Mouse (Mus musculus) megakaryocyte, embryonic 14.5 days (primary cell): ENCODE data around the gene Zbtb20. TPM values are rescaled to one million over a fixed set of nuclear protein-coding genes. Genes with fewer than 3 reads are reported as not detected.

Experiments
- H3K27me3 ChIP-seq: replicated peaks from 2 replicates; pipeline ENCODE3; 2012; ENCODE audit warnings: inconsistent platforms
- H3K36me3 ChIP-seq: replicated peaks from 2 replicates; pipeline ENCODE3; 2012; ENCODE audit warnings: low read length, inconsistent platforms, mixed read lengths
- H3K4me1 ChIP-seq: 2 replicates; pipeline ENCODE4 v1.6.1; 2012; ENCODE audit warnings: inconsistent platforms
- H3K4me3 ChIP-seq: replicated peaks from 2 replicates; pipeline ENCODE3; 2012; ENCODE audit warnings: moderate library complexity, mild to moderate bottlenecking, inconsistent platforms
- H3K9me3 ChIP-seq: 2 replicates; pipeline ENCODE4 v1.6.1; 2012; ENCODE audit warnings: inconsistent platforms
- FLI1 ChIP-seq: IDR thresholded peaks from 2 replicates; pipeline ENCODE4 v1.6.1; 2012; ENCODE audit warnings: low read length, inconsistent platforms, mixed read lengths
- GATA1 ChIP-seq: IDR thresholded peaks from 3 replicates; pipeline ENCODE4 v1.6.1; 2012; ENCODE audit warnings: mixed read lengths, low read length, inconsistent platforms, borderline replicate concordance
- polyA plus RNA-seq: library from polyadenylated mRNA; stranded (reverse); fragments of >175 nt; gene quantifications from 2 replicates; pipeline ENCODE4 v1.2.3, GENCODE M21; 2012; ENCODE audit warnings: low replicate concordance; ENCODE audit not compliant: insufficient read depth

Gene Zbtb20
- polyA plus RNA-seq, 1 experiment: 2.4 TPM

DNA sequence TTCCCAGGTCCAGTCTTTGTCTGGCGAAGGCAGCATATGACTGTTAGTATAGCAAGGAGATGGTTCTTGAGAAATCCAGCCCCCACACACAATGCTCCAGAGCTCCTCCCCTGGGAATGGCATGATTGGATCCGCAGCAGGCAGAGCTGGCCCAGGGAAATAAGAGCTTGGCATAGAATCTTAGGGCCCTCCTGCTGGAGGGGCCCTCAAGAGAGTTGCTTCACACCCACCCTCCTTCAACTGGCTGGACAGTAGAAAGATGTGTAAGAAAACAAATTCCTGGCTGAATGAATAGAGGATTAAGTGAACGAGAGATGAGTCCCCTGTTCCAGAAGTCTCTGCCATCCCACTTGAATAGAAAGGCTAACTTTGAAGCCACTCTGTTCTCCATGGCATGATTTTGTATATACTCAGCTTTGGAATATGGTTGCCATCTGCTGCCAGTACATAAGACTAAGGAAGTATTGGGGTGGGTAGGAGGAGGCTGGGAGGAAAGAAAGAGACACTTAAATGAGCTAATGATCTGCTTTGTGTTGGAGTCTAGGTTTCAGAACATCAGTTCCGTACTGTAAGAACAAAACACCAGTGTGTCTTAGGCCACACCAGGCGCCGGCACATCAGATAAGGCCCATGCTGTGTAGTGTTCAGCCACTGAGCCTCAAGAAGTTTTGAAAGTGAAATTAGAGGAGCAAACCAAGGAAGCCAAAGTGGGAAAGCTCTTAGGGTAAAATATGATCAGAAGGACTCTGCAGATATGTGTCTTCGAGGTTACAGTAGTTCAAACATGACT is 715.2 kb downstream of the Zbtb20 start:
- H3K9me3 ChIP-seq: no peaks in the 10 kb centered on the region
- no peak overlapping the region for H3K4me3 ChIP-seq
- no peaks in the 10 kb centered on the region for H3K4me1 ChIP-seq
- no peaks in the 10 kb centered on the region for H3K36me3 ChIP-seq
- H3K27me3 ChIP-seq: no peaks in the 10 kb centered on the region
- TF ChIP-seq GATA1: no peak
- no peak for TF ChIP-seq FLI1

DNA sequence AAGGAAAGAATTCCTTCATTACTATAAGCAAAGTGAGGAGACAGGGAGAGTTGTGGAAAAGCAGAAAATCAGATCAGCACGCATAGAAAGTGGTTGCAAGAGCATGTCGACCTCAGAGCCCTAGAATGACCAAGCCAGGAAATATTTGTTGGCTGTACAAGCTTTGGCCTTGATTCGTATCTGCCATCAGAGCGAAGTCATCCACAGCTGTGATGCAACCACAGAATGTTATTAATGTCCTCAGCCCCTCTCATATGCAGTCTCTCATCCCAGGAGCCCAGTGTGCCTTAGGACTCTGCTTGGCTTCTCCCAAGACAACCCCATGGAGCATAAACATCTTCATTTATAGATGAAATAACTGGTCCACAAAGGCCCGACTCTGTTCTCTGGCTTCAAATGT is 716.4 kb downstream of the Zbtb20 start:
- no peaks in the 10 kb centered on the region for H3K27me3 ChIP-seq
- H3K9me3 ChIP-seq: no peaks in the 10 kb centered on the region
- H3K36me3 ChIP-seq: no peaks in the 10 kb centered on the region
- TF ChIP-seq GATA1 (no peak), FLI1 (no peak)
- no peaks in the 10 kb centered on the region for H3K4me1 ChIP-seq
- no peak overlapping the region for H3K4me3 ChIP-seq

DNA sequence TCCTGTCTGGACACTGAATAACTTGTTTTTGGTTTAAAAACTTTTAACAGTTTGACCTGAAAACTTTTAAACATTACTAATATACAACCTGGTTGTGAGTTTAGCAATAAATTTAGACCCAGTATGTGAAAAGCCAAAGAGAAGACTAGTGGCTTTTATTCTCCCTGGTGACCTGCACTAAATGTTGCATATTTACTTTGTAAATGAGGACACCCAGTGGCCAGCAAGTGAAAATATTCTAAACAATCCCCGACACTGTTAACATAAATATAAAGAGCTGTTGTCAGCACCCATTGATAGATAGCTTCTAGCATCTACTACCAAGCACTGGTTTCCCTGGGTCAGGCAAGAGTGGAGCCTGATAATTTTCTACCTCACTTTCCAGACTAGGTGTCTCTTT is 717.1 kb downstream of the Zbtb20 start:
- TF ChIP-seq GATA1 (no peak), FLI1 (no peak)
- no peaks in the 10 kb centered on the region for H3K4me1 ChIP-seq

DNA sequence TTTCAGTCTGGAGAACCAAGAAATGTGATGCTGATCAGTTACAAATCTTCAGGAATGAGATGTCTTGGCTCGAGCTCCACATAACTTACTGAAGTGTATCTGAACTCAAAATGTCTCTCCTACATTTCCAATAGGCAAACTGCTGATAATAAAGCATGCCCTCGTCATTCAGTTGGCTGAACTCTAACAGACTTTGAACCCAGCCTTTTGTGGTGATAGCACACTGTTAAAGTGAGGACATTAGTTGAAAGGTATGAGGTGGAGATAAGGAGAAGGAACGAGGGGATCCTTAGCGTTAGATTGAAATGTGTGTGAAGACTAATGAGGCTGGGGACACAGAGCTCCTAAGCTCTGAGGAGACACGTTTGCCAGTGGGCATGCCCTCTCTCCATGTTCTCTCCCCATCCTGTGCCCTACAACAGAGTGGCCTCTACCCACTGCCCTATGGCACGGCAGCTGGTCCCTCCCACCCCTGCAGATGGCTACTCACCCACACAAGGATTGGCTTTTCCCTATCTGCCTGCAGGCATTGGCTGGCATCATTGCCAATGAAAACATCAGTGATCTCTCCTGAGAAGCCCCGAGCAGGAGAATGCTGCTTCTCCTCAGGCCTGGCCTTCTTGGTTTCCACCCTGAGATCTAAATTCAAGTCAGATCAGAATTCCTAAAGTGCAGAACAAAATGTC is 721.8 kb downstream of the Zbtb20 start:
- no peaks in the 10 kb centered on the region for H3K9me3 ChIP-seq
- TF ChIP-seq GATA1: no peak
- TF ChIP-seq FLI1: no peak
- no peaks in the 10 kb centered on the region for H3K36me3 ChIP-seq
- H3K27me3 ChIP-seq: no peaks in the 10 kb centered on the region
- H3K4me3 ChIP-seq: no peak overlapping the region
- no peaks in the 10 kb centered on the region for H3K4me1 ChIP-seq

More for the DNA sequence above, 717.1 kb downstream of the Zbtb20 start:
- Histone ChIP-seq H3K4me3 (no peak overlapping the region), H3K9me3 (no peaks in the 10 kb centered on the region), H3K27me3 (no peaks in the 10 kb centered on the region), H3K36me3 (no peaks in the 10 kb centered on the region)

DNA sequence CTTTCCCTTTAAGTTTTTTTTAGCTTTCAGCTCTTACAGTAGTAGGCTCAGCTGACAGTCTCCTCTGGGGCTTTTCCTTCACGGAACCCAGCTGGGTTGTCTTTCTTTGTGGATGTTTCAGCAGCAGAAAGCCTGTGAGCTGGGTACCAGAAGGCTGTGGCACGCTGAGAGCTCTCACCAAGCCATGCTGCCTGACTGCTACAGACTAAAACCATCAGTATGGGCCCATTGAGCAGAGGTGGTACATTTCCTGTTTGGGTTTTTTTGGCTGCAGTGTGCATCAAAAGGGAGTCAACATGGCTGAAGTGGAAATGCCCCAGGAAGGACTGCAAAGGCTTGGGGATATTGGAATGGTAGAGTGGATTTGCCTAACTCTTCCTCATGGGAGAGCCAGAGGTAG is 724.0 kb downstream of the Zbtb20 start:
- Histone ChIP-seq H3K36me3 (no peaks in the 10 kb centered on the region), H3K4me1 (no peaks in the 10 kb centered on the region), H3K4me3 (no peak overlapping the region), H3K9me3 (no peaks in the 10 kb centered on the region), H3K27me3 (no peaks in the 10 kb centered on the region)
- TF ChIP-seq FLI1: no peak
- no peak for TF ChIP-seq GATA1

DNA sequence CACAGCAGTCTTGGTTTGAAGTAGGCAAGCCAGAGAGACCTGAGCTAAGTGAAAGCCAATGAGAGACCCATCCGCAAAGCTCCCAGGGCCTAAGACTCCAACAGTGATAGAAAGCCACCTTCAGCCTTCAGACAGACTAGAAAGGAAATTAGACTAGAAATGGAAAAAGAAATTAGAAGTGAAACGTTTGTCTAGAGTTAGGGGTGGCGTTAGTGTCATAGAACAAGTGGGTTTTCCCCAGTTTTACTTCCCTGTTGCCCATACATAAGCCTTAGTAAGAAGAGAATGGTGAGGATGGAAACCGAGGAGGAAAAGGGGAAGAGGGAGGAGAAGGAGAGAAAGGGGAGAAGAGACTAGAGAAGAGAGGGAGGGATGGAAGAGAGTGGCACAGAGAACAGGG is 726.9 kb downstream of the Zbtb20 start:
- no peaks in the 10 kb centered on the region for H3K27me3 ChIP-seq
- H3K4me3 ChIP-seq: no peak overlapping the region
- H3K36me3 ChIP-seq: no peaks in the 10 kb centered on the region
- H3K4me1 ChIP-seq: no peaks in the 10 kb centered on the region
- peaks cover 5% of the 10 kb centered on the region for H3K9me3 ChIP-seq
- TF ChIP-seq GATA1 (no peak), FLI1 (no peak)

DNA sequence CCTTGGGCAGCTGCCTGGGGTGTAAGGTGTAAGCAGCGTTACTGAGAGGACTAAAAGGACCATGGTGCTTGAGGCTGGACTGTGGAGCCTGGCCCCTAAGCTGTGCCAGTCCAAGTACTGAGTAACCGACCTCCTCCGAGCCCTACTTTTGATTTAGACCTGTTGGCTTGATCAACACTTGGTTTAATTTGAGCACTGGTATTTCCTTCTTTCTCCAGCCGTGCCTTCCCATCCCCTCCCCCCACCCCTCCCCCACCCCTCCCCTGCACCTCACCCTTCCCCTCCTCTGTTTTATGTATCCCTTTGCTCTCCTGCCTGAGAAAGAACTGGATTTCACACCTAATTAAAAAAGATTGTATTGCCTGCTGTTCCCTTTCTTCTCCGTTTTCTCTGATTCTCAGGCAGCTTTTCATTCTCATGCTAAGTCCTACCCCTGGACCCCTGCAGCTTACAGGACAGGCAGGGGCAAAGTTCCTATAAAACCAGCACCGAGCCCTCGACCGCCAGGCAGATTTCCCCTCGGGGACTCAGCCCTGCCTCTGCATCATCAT is 728.0 kb downstream of the Zbtb20 start:
- Histone ChIP-seq H3K4me3 (no peak overlapping the region), H3K36me3 (no peaks in the 10 kb centered on the region), H3K27me3 (no peaks in the 10 kb centered on the region), H3K4me1 (no peaks in the 10 kb centered on the region), H3K9me3 (peaks cover 11% of the 10 kb centered on the region)
- TF ChIP-seq GATA1 (no peak), FLI1 (no peak)

DNA sequence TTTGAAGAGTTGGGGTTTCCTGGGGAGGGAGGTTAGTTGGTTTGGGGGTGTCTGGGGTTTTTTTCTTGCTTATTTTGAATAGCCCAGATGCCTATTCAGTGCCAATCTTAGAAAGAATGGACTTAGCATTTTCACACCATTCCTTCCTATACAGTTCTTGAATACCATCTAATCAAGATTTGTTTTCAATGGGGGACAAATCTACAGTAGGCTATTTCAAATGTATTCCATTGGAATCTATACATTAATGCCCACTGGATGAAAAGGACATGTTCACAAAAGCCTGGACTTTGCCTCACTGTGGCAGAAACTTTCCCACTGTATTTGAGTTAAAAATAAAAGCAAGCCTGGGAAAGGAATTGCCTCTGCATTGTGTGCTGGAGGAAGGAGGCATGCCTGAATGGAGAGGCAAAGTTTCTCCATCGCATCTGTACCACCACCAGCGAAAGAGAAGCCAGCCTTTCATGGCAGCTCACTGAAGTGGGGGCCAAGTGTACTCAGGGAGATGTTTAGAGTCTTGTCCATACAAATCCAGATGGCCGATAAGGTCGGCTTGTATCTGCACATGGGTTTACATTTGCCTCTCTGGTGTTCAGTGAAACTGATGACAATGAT is 728.8 kb downstream of the Zbtb20 start:
- Histone ChIP-seq H3K36me3 (peaks cover 5% of the 10 kb centered on the region), H3K9me3 (peaks cover 17% of the 10 kb centered on the region), H3K4me3 (no peak overlapping the region), H3K27me3 (no peaks in the 10 kb centered on the region), H3K4me1 (no peaks in the 10 kb centered on the region)
- TF ChIP-seq FLI1 (no peak), GATA1 (no peak)

DNA sequence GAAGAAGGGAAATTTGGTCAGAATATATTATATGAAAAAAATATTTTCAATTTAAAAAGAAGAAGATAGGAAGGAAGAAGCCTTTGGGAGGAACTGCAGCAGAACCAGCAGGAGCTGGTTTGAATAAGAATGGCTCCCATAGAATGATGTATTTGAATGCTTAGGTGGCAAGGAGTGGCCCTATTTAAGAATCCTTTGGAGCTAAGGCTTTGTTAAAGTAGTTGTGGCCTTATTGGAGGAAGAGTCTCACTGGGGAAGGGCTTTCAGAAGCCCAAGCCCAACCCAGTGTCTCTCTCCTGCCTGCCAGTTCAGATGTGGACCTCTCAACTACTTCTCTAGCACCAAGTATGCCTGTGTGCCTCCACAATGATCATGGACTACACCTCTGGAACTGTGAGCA is 731.4 kb downstream of the Zbtb20 start:
- Histone ChIP-seq H3K36me3 (peaks cover 17% of the 10 kb centered on the region), H3K4me3 (no peak overlapping the region), H3K27me3 (no peaks in the 10 kb centered on the region), H3K4me1 (no peaks in the 10 kb centered on the region), H3K9me3 (peaks cover 29% of the 10 kb centered on the region)
- TF ChIP-seq FLI1 (no peak), GATA1 (no peak)

DNA sequence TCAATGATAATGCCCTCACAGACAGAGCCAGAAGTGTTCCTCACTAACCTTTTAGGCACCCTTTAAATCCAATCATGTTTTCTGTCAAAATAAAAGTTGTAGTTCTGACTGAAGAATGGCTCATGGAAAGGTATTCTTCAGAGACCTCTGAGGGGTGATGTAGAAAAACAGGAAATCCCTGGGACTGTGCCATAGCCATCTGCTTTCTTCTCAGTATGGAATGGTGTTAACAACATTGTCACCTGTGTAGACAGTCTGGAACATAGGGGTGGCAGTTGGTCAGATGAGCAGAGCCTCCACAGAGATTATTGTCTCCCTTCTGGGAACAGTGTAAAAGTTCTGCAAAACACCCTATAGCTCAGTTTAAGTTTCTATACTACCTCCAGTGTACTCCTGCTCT is 732.4 kb downstream of the Zbtb20 start:
- H3K4me1 ChIP-seq: no peaks in the 10 kb centered on the region
- H3K27me3 ChIP-seq: no peaks in the 10 kb centered on the region
- TF ChIP-seq GATA1: no peak
- no peak for TF ChIP-seq FLI1
- no peak overlapping the region for H3K4me3 ChIP-seq
- peaks cover 17% of the 10 kb centered on the region for H3K36me3 ChIP-seq
- peaks cover 29% of the 10 kb centered on the region for H3K9me3 ChIP-seq
